Mouse (Mus musculus) embryonic facial prominence, embryonic 13.5 days (tissue): Measurements from ENCODE around the gene Gm49486. TPM values are rescaled to one million over a fixed set of nuclear protein-coding genes. Genes with fewer than 3 reads are reported as not detected.
A peak's percentile ranks its signal among the peaks of the same experiment; 100 is the strongest.

Source experiments
- ATAC-seq: fragments of 200-750 bp; cut with Nextera tagmentation; 2 replicates; pipeline ENCODE4 v1.8.0; 2017; ENCODE audit warnings: low read depth; ENCODE audit not compliant: insufficient number of reproducible peaks, insufficient read depth, low FRiP score, low TSS enrichment
- H3K27ac ChIP-seq: fragments of 300-500 bp; sonication (generic); 2 replicates; pipeline ENCODE4 v1.5.1; 2015; ENCODE audit warnings: moderate library complexity, mild to moderate bottlenecking, inconsistent platforms
- H3K27me3 ChIP-seq: fragments of 300-500 bp; sonication (generic); 2 replicates; pipeline ENCODE4 v1.6.1; 2015; ENCODE audit warnings: mild to moderate bottlenecking, inconsistent platforms
- H3K36me3 ChIP-seq: fragments of 300-500 bp; sonication (generic); 2 replicates; pipeline ENCODE4 v1.6.1; 2015; ENCODE audit warnings: mild to moderate bottlenecking, inconsistent platforms
- H3K4me1 ChIP-seq: fragments of 300-500 bp; sonication (generic); 2 replicates; pipeline ENCODE4 v1.6.1; 2015; ENCODE audit warnings: inconsistent platforms
- H3K4me2 ChIP-seq: fragments of 300-500 bp; sonication (generic); 2 replicates; pipeline ENCODE4 v1.6.1; 2015; ENCODE audit warnings: moderate library complexity, mild to moderate bottlenecking, inconsistent platforms
- H3K4me3 ChIP-seq: fragments of 300-500 bp; sonication (generic); 2 replicates; pipeline ENCODE4 v1.5.1; 2015; ENCODE audit warnings: mild to moderate bottlenecking, inconsistent platforms
- H3K9ac ChIP-seq: fragments of 300-500 bp; sonication (generic); 2 replicates; pipeline ENCODE4 v1.6.1; 2015; ENCODE audit warnings: mild to moderate bottlenecking, inconsistent platforms
- H3K9me3 ChIP-seq: fragments of 300-500 bp; sonication (generic); 2 replicates; pipeline ENCODE4 v1.6.1; 2016; ENCODE audit warnings: inconsistent platforms
- WGBS: fragments of 180-500 bp; shearing (Covaris S2); methylation state at CpG from one replicate; pipeline ENCODE4 v1.1.7; 2015; ENCODE audit warnings: mixed read lengths; 5-methylcytosine and 5-hydroxymethylcytosine counted together
- polyA plus RNA-seq: library from polyadenylated mRNA; unstranded; fragments of >200 nt; fragmentation: Nextera tagmentation; extraction: Ambion mirVana; gene quantifications from 2 replicates; pipeline ENCODE4 v1.2.1, GENCODE M21; 2015

Gene Gm49486
- polyA plus RNA-seq: 1.6 TPM in 2 replicates

- Histone ChIP-seq H3K9ac (peak within 1 kb of the TSS; percentile 90), H3K4me1 (peaks cover 16% of the 10 kb centered on the region), H3K4me2 (peak within 1 kb of the TSS; percentile 97), H3K4me3 (peak within 1 kb of the TSS; percentile 88), H3K27ac (peak within 1 kb of the TSS; percentile 97), H3K36me3 (peaks cover 23% of the 10 kb centered on the region), H3K27me3 (no peaks in the 10 kb centered on the region), H3K9me3 (no peaks in the 10 kb centered on the region)
- WGBS: under 1% methylated on average over 51 of the region's 51 CpGs
- peak; percentile 78 for ATAC-seq
Observed at GRCm38 (mm10) chr15:79229058-79229821, at the start of gene Gm49486, which contains the start of gene Pick1. Gene Gm49486 (plus strand): TSS chr15:79229391. Gene Pick1 (plus strand): TSS chr15:79229173.

- H3K4me2 ChIP-seq: no peak overlapping the region
- ATAC-seq: no peak
- no peaks in the 10 kb centered on the region for H3K4me1 ChIP-seq
- H3K9ac ChIP-seq: no peak overlapping the region
- 87% methylated on average over 10 of the region's 10 CpGs for whole genome bisulfite sequencing
- no peaks in the 10 kb centered on the region for H3K27me3 ChIP-seq
- H3K9me3 ChIP-seq: no peaks in the 10 kb centered on the region
- H3K4me3 ChIP-seq: no peak overlapping the region
- H3K27ac ChIP-seq: no peak overlapping the region
- no peaks in the 10 kb centered on the region for H3K36me3 ChIP-seq
Observed at GRCm38 (mm10) chr15:79185213-79185612, 44.0 kb upstream of the Gm49486 start.

- ATAC-seq: no peak
Observed at GRCm38 (mm10) chr15:79187819-79188218, 41.4 kb upstream of the Gm49486 start.

GRCm38 (mm10) chr15:79191426-79191825 lies 37.8 kb upstream of the Gm49486 start:
- no peak for ATAC-seq
- H3K4me2 ChIP-seq: no peak overlapping the region

More at GRCm38 (mm10) chr15:79187819-79188218, 41.4 kb upstream of the Gm49486 start:
- no peak overlapping the region for H3K27ac ChIP-seq
- H3K9ac ChIP-seq: no peak overlapping the region
- no peaks in the 10 kb centered on the region for H3K27me3 ChIP-seq
- 91% methylated on average over 8 of the region's 8 CpGs for WGBS
- no peak overlapping the region for H3K4me3 ChIP-seq
- H3K4me1 ChIP-seq: peaks cover 5% of the 10 kb centered on the region
- H3K4me2 ChIP-seq: no peak overlapping the region
- no peaks in the 10 kb centered on the region for H3K36me3 ChIP-seq
- no peaks in the 10 kb centered on the region for H3K9me3 ChIP-seq

GRCm38 (mm10) chr15:79192450-79192849 lies 36.7 kb upstream of the Gm49486 start:
- no peak overlapping the region for H3K9ac ChIP-seq
- H3K4me1 ChIP-seq: peaks cover 18% of the 10 kb centered on the region
- WGBS: 74% methylated on average over 6 of the region's 6 CpGs
- H3K27me3 ChIP-seq: no peaks in the 10 kb centered on the region; the same call in 1 of the 2 replicates
- no peak overlapping the region for H3K4me3 ChIP-seq
- peak overlapping the region; percentile 95 for H3K27ac ChIP-seq
- no peak for ATAC-seq
- H3K9me3 ChIP-seq: no peaks in the 10 kb centered on the region
- peak overlapping the region; percentile 48 for H3K4me2 ChIP-seq
- no peaks in the 10 kb centered on the region for H3K36me3 ChIP-seq

More at GRCm38 (mm10) chr15:79191426-79191825, 37.8 kb upstream of the Gm49486 start:
- H3K4me3 ChIP-seq: no peak overlapping the region
- H3K27me3 ChIP-seq: no peaks in the 10 kb centered on the region; the same call in 1 of the 2 replicates
- 91% methylated on average over 2 of the region's 2 CpGs for WGBS
- H3K36me3 ChIP-seq: no peaks in the 10 kb centered on the region
- no peak overlapping the region for H3K9ac ChIP-seq
- H3K27ac ChIP-seq: no peak overlapping the region
- H3K4me1 ChIP-seq: peaks cover 18% of the 10 kb centered on the region
- no peaks in the 10 kb centered on the region for H3K9me3 ChIP-seq

GRCm38 (mm10) chr15:79192885-79193845 lies 36.0 kb upstream of the Gm49486 start:
- 15% methylated on average over 27 of the region's 27 CpGs for WGBS
- peak; percentile 79 for ATAC-seq
- no peaks in the 10 kb centered on the region; the same call in 1 of the 2 replicates for H3K27me3 ChIP-seq
- no peaks in the 10 kb centered on the region for H3K36me3 ChIP-seq
- H3K9me3 ChIP-seq: no peaks in the 10 kb centered on the region
- peak overlapping the region; percentile 95 for H3K27ac ChIP-seq
- peaks cover 18% of the 10 kb centered on the region for H3K4me1 ChIP-seq
- H3K4me2 ChIP-seq: peak overlapping the region; percentile 48
- H3K4me3 ChIP-seq: no peak overlapping the region
- H3K9ac ChIP-seq: peak overlapping the region; percentile 64

GRCm38 (mm10) chr15:79194048-79194447 lies 35.1 kb upstream of the Gm49486 start:
- Histone ChIP-seq H3K4me1 (peaks cover 18% of the 10 kb centered on the region), H3K36me3 (no peaks in the 10 kb centered on the region), H3K27ac (peak overlapping the region; percentile 95), H3K9ac (peak overlapping the region; percentile 64; the same call in 1 of the 2 replicates), H3K27me3 (no peaks in the 10 kb centered on the region; the same call in 1 of the 2 replicates), H3K4me2 (no peak overlapping the region), H3K9me3 (no peaks in the 10 kb centered on the region), H3K4me3 (no peak overlapping the region)
- no peak for ATAC-seq
- WGBS: 77% methylated on average over 9 of the region's 9 CpGs

- no peak for ATAC-seq
- Histone ChIP-seq H3K4me1 (peaks cover 18% of the 10 kb centered on the region), H3K27ac (no peak overlapping the region), H3K36me3 (no peaks in the 10 kb centered on the region), H3K4me2 (no peak overlapping the region), H3K4me3 (no peak overlapping the region), H3K9ac (no peak overlapping the region), H3K27me3 (no peaks in the 10 kb centered on the region; the same call in 1 of the 2 replicates), H3K9me3 (no peaks in the 10 kb centered on the region)
- 67% methylated on average over 2 of the region's 2 CpGs for WGBS
Observed at GRCm38 (mm10) chr15:79194946-79195345, 34.2 kb upstream of the Gm49486 start.

GRCm38 (mm10) chr15:79195492-79195891 lies 33.7 kb upstream of the Gm49486 start:
- H3K4me2 ChIP-seq: no peak overlapping the region
- H3K36me3 ChIP-seq: no peaks in the 10 kb centered on the region
- no peak overlapping the region for H3K9ac ChIP-seq
- H3K4me3 ChIP-seq: no peak overlapping the region
- H3K9me3 ChIP-seq: no peaks in the 10 kb centered on the region
- ATAC-seq: no peak
- no peak overlapping the region for H3K27ac ChIP-seq
- H3K27me3 ChIP-seq: no peaks in the 10 kb centered on the region; the same call in 1 of the 2 replicates
- 77% methylated on average over 8 of the region's 8 CpGs for WGBS
- peaks cover 18% of the 10 kb centered on the region for H3K4me1 ChIP-seq

GRCm38 (mm10) chr15:79199390-79199976 lies 29.7 kb upstream of the Gm49486 start:
- Histone ChIP-seq H3K27ac (no peak overlapping the region), H3K9me3 (no peaks in the 10 kb centered on the region), H3K4me2 (no peak overlapping the region), H3K27me3 (no peaks in the 10 kb centered on the region), H3K36me3 (no peaks in the 10 kb centered on the region), H3K9ac (no peak overlapping the region), H3K4me3 (no peak overlapping the region), H3K4me1 (peaks cover 23% of the 10 kb centered on the region)
- WGBS: 91% methylated on average over 12 of the region's 12 CpGs
- ATAC-seq: no peak
